Mouse (Mus musculus) adrenal gland (tissue): ENCODE results near the gene Mta3.

ENCODE experiments used
- intact Hi-C: fragments of 180-260 bp; cut with DNase I; formaldehyde crosslinking; loops from one replicate; pipeline ENCODE4 v1.15.1; 2025

Mta3 gene

DNA sequence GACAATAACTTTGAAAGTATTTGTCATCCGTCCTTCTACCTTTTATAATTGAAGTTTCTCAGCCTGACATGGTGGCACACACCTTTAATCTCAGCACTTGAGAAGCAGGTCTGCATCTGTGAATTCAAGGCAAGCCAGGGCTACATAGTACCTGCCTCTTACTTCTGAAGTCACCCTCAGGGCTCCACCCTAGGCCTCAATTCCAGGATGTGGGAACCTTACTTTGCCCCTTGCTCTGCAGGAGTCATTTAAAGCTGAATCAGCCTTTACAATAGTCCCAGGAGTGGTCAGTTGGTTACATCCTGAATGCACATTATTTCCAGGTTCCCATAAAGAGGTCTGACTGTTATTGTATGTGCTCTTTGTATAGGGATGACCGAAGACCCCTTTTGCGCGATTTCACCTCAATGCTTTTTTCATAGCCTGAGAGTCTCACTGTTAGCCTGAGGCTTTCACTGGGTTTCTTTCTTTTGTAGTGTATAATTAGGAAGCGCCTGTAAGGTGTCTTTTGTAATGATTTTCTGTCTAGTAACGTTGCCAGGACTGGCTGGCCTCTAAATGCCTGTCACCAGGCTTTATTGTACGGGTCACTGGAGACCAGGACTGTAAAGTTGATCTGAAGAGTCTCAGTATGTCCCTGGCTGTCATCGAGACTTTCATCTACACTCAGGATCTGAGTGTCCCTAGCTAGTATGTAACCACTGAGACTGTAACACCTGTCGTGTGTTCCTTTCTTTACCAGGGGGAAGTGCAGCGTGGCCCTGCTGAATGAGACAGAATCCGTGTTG is 47.3 kb downstream of the Mta3 start:
- intact Hi-C loops, result no loop called here

DNA sequence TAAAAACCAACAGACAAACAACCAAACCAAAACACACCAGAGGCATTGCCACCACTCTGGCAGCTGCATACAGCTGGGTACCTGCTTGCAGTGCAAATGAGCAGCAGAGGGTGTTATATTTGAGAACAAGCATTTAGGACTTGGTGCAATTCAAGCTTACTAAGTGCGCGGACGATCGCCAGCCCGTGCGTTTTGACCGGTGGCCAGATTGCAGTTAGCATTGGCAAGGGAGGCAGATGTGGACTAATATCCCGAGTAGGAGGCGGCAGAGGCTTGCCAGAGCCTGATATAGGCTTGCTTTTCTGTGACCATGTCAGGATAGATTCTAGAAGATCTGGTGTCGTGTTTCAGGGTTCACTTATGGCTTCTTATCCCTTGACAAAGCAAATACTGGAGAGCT is 52.1 kb downstream of the Mta3 start:
- intact Hi-C loops, result no loop called here

DNA sequence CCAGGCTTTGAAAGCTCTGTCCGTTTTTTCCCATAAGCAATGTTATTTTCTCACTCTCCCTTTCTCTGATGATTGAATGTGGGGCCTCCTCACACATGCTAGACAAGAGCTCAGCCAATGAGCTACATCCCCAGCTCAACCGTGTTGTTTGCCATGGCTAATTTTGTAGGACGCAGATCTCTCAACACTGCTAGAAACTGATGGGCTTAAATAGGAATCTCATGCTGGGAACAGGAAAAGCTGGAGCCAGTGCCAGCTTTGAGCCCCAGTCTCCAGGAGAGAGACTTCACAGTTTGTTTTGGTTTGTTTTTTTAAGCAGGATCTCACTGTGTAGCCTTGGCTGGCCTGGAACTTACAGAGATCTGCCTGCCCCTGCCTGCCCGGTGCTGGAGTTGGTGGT is 53.6 kb downstream of the Mta3 start:
- intact Hi-C loops, result no loop called here

DNA sequence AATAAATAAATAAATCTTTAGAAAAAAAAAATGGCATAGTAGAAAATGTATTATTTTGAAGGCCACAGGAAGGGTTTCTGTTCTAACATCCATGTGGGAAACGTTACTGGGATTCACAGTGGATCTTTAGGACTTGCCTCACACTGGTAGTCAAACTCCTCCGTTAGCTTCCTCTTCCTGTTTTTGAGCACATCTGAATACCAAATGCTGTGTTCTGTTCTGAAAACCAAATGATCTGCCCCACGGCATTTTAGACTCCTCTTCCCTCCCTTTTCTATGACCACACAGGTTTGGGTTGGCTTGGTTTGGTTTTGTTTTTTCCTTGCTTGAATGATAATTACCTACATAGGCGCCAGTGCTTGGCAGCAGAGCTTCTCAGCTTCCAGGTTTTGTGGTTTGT is 58.6 kb downstream of the Mta3 start:
- intact Hi-C loops, result no loop called here

DNA sequence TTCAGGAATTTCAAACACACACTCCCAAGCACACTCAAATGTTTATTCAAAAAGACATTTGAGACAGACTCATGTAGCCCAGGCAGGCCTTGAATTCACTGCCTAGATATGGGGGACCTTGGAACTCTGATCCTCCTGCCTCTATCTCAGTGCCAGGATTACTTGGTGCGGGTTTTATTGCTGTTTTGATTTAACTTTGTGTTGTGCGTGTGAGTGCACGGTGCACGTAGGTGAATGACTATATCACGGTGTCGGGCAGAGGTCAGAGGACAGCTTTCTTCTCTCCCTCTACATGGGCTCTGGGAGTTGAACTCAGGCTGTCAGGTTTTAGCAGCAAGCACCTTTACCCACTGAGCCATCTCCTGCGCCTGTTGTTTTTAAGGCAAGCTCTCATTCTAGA is 61.1 kb downstream of the Mta3 start:
- intact Hi-C loops, result no loop called here

DNA sequence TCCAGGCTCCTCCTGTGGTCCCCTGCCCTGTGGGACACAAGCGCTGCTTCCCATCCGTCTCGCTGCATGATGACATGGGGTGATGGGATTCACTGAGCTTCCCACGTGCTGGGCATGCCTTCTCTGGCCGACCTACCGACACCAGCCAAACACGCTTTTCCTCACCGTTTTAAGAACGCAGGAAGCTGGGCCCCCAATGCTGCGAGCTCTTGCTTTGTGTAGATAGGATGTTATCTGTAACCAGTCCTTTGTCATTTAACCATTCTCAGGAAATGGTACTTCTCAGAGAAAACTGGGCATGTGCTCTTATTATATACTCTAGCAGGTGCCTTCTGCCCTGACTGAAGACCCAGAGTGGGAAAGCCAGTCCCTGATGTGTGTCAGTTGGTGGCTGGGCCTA is 62.3 kb downstream of the Mta3 start:
- intact Hi-C loops, result no loop called here

DNA sequence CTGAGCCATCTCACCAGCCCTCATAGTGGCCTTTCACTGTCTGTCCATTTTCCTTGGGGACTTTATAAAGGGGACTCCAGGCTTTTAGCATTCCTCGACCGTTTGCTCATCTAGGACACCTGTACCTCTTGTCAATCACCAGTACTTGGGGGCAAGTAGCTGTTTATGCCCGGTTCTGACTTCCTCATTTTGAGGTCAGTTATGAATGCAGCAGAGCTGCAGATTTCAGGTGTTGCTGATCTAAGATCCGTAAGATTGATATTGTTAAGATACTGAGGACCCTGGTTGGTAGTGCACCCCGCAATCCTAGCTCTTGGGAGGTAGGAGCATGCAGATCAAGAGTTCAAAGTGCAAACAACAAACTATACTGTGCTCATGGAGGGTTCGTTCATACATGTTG is 64.4 kb downstream of the Mta3 start:
- intact Hi-C loops, result no loop called here

DNA sequence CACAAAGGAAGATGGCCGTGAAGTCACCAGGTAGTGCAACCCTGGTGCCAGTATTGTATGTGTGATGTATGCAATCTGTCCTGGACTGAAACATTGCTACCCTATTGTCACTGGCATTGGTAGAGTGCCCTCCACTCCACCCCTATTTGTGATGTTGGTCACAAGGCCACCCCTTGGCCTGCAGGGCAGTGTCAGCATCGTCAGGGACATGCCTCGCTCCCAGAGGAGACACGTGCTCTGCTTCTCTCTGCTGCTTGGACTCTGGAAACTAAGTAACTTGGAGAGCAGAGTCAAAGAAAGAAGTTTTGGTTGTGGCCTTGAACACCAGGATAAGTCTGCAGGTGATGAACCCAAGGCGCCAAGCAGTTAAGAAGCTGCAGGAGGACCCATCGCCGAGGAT is 65.0 kb downstream of the Mta3 start:
- intact Hi-C loops, result no loop called here

DNA sequence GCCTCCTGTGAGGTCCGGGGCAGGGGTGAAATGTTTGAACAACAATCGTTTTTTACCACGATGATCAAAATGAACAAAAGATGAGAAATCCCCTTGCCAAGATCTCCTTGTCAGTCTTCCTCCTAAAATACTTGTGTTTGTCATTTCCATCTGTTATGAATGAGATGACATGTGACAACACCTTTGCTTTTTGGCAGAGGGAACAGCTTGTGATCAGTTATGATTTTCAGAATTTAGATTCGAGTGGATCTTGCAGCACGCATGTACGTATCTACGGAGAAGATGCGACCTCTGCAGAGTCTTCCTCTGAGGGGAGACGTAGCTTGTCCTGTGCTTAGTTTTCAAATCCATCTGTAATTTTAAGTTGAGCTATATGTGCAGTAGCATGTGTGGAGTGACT is 66.1 kb downstream of the Mta3 start:
- intact Hi-C loops, result no loop called here

DNA sequence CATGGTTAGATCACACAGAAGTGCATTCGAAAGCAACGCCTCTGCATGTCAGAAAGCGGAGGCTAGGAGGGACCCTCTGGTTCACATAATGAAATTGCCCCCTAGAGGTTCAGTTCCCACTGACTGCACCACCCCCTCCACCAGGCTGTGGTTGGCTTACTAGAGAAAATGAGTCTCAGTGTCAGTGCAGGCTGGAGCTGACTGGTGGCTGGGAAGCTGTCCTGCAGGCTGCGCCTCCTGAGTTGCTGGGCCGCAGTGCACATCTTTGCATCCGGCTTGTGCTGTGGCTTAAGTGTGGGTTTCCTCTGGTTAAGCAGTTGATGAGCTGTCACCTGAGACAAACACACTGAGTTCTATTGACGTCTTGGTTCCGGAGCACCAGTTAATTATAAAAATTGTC is 66.7 kb downstream of the Mta3 start:
- intact Hi-C loops, result no loop called here

DNA sequence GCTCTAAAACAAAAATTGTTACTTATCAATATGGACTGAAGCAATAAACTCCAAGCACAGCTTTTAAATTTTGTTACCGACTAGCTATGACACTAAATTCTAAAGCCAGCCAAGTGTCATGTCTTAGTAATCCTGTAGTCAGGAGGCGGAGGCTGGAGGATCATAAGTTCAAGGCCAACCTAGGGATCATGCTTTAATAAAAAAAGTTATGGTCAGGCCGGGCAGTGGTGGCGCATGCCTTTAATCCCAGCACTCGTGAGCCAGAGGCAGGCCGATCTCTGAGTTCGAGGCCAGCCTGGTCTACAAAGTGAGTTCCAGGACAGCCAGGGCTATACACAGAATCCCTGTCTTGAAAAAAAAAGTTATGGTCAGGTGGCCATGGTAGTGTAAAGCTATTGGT is 71.0 kb downstream of the Mta3 start:
- intact Hi-C loops, result no loop called here

DNA sequence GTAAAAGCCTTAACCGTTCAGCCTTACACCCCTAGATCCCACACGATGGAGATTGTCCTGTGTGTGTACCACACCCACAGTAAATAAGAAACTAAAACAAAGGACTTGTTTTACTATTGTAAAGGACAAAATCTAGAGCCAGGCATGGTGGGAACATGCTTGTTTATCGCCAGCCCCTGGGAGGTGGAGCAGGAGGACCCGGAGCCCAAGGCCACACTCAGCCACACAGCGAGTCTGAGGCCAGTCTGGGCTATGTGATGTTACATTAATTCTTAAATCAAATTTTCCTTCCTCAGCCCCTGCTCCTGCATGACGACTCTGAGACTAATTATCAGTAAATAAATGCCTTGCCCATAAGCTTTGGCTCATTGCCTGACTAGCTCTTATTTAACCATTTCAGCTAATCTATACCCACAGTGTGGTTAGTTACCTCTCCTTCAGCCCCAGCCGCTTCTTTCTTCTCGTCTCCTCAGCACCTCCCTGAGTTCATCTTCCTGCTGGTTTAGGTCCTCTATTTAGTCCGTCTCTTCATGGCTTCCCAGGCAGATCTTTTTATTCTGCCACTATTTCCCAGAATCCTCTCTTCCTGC is 71.6 kb downstream of the Mta3 start:
- intact Hi-C loops, result no loop called here

DNA sequence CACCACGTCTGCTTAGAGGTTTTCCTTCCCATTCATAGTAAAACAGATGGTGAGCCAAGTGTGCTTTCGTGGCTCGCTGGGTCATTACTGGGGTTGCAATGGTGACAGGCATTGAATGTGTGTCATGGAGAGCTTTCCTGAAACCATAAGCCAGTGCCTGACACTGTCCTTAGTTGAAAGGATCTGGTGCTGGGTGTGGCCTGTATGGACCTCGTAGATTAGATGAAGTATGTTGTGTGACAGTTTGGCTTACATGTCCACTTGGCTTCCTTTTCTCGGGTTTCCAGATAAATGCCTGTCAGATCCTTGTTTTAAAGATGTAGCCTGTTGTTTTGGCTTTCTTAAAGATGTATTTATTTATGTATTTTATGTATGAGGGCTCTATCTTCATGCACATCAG is 74.3 kb downstream of the Mta3 start:
- intact Hi-C loops, result no loop called here

DNA sequence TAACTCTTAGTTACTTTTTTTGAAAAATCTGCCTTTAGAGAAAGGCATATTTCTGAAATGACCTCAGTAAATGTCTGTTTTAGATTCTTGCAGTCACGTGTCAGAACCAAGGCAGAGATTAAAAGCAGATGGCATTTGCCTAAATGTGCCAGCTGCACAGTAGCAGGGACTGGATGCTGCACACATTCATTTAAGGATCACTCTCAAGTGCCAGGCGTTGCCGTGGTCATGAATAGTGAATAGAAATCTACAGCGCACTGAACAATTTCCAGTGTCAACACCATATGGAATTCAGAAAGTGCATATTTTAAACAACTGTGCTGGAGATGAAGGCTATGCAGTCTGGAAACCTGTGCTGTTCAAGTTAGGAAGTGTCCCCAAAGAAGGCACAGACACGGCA is 76.8 kb downstream of the Mta3 start:
- intact Hi-C loops, result no loop called here

DNA sequence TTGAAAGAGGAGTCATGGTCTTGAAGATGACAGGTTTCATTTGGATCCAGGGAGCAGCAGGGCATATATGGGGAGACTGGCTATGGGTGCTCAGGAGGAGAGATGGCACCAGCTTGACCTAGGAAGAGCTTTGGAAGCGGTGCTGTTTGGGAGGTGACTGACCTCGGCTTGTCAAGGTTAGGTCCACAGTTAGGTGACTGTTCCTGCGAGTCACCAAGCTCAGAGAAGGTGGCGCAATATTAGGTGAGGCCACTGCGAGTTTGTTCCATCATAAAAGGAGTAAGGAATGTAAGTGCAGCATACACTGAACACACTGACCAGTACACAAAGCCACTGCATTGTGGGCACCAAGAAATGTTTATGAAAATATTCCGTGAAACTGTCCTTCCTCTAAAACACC is 80.5 kb downstream of the Mta3 start:
- intact Hi-C loops, result no loop called here

DNA sequence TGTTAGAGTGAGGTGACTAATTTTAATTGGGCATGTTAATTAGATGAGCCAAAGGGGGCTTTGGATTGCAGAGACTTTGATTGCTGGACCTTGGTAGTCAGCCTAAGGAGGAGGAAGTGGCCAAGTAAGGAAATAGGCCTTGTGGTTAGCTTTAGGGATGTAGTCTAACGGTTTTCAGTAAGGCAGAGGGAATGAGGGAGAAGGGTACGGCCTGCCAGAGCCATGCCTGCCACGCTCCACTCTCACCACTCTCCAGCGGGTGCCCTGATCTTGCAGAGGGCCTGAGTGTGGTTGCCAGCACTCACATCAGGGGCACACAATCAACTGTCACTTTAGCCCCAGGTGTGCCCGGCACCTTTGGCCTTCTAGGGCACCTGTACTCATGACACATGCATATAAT is 84.2 kb downstream of the Mta3 start:
- intact Hi-C loops, result no loop called here

DNA sequence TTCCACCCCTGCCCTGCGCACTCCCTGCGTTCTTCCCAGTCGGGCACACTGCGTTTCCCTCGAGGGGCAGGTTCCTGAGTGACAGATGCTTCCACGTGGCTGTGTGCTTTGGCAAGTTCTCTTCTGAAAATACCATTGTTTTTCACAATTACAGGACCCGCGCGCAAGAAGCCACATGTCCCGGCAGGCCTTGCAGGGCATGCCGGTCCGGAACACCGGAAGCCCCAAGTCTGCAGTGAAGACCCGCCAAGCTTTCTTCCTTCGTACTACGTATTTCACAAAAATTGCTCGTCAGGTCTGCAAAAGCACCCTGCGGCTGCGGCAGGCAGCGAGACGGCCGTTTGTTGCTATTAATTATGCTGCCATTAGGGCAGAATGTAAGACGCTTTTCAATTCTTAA is 86.4 kb downstream of the Mta3 start:
- intact Hi-C loops, result no loop called here

DNA sequence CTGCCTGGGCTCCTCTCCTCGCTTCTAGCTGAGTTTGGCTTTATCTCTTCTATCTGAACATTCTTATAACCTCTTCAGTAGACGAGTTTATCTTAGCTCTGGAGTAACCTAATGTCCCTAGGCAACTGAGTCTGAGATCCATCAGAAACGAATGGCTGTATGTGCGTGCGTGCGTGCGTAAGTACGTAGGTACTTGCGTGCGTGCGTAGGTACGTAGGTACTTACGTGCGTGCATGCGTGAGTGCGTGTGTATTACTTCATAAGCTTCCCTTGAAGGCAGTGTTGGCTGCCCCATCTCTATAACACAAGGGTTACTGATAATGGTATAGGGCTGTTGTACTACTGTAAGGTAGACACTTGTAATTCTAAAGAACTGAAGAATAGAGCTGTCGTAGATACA is 89.2 kb downstream of the Mta3 start:
- intact Hi-C loops, result no loop called here

DNA sequence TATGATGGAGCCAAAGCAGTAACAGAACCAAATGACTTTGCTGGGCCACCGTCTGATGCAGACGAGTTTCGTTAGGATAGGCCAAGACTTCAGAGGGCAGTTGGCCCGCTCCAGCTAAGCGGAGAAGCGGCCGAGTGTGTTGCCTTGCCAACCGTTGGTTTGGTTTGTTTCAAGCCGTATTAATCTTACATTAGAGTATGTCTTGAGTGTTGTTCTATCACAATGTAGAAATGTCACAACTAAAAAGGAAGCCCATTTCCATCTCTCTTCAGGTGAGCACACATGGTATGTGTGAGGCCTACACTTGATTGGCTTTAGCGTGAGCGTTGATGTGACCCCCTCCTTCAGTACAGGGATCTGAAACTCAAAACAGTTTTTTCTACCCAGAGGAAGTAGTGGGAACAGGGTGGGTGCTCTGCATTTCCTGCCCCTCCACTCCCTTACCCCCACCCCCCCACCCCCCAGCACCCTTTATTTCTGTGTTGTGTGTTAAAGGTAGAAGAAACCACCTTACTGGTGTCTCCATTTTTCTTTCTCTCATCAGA is 93.6 kb downstream of the Mta3 start:
- intact Hi-C loops, result no loop called here

DNA sequence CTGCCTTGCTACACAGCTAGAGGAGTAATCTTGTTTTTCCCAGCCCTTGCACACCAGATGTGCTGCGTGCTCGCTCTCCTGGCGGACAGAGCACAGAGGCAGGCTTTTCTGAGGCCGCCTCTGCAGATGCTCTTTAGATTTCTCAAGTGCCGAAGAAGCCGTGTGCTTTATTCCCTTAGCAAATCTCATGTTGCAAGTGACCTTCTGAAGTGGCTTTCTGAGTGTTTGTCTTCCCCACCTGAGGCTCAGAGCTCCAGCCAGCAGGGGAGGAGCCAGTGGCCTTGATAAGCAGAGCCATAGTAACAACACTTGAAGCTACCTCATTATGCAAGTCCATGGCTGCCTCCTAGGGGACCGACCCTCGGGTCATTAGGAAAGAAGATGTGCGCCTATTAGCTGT is 98.0 kb downstream of the Mta3 start:
- intact Hi-C loops, result no loop called here

DNA sequence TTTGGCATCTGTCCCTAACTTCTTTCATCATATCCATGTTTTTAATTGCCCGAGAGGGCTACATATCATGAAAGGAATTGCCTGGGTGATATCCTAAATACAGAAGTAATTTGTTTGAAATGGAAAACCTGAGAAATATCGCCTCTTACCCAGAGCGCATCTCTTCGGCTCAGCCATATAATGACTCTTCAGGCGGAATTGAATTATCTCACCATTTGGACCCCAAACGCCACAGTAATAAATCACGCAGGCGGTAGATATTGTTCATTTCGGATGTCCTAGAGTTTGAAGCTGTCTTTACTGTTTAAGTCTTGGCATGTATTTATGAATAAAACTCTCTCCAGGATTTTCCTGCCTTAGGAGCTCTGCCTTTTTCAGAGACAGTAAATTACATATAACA is 99.1 kb downstream of the Mta3 start:
- intact Hi-C loops, result no loop called here

DNA sequence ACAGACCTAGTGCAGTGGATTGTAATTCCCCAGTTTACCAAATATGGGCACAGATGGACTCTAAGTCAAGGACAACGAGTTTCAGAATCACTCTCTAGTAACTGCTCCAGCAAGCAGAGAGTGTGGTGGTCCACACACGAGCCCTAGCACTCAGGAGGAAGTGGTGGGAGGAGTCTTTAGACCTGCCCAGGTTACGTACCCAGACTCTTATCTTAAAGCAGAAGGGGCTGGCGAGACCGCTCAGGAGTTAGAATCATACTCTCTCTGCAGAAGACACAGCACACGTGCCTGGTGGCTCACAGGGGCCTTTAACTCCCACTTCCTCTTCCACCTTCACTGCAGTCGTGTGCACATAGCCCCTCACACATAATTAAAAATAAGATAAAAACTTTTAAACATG is 101.4 kb downstream of the Mta3 start:
- intact Hi-C loops, result no loop called here

DNA sequence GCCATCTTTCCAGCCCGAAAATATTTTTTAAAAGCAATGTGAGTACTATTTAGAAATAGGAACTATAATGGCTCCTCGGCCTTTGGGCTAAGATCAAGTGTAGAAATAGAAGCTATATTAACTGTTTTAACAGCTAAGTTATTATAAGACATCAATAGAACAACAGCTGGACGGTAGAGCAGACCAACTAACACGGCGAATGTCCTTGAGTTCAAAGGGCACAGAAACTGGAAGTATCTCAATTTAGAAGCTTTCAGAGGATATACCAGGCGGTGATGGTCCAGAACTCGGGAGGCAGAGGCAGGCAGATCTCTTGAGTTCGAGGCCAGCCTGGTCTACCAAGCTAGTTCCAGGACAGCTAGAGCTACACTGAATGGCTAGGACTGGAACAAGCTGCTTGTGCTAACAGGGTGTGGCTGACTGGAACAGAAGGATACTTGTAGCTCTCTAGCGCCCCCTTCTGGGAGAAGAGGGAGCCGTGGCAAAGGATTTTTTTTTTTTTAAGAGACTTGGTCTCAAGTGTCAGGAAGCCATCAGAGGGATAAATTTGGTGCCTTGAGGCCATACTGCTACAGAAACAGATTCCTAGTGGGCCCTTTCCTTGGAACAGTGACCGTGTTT is 101.9 kb downstream of the Mta3 start:
- intact Hi-C loops, result no loop called here
